Mouse (Mus musculus): ENCODE measurements around the gene Entpd1.

The Entpd1 gene

DNA sequence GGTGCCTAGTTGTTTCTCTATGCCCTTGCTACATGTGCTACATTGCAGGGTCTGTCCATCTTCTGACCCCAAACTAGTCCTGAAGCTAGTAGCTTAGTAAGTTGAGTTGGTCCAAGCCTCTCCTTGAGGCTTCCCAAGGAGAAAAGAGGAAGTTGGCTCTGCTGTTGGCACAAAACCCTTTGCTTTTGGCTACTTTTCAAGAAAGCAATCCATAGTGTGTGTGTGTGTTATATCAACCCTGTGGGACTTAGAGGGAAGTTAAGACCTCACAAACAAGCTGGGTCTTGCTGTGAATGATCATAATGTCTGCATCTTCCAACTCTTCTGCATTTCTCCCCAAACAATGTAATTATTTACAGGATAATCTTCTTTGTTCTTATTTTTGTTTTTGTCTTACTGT lies 16.8 kb downstream of the Entpd1 start:
- no peak for DNase-seq (ENCODE audit: low read depth, low spot score)

DNA sequence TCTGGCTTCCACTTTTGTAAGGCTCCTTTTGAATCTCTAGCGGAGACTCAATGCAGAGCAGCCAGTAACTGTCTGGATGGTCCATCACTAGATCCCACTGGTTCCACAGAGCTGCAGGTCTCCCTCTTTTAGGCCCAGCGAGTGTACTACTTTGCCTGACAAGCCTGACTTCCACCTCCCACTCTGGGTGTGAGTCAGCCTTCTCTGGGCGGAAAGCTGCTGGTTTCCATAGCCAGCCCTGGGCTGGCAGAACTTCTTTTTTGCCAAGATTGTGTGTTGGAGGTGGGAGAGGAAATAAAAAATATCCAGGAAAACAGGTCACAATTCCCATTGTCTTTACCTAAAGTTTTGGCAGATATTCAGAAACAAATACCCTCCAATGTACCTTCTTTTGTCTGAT lies 17.9 kb downstream of the Entpd1 start:
- no peak for DNase-seq (ENCODE audit: low read depth, low spot score)

DNA sequence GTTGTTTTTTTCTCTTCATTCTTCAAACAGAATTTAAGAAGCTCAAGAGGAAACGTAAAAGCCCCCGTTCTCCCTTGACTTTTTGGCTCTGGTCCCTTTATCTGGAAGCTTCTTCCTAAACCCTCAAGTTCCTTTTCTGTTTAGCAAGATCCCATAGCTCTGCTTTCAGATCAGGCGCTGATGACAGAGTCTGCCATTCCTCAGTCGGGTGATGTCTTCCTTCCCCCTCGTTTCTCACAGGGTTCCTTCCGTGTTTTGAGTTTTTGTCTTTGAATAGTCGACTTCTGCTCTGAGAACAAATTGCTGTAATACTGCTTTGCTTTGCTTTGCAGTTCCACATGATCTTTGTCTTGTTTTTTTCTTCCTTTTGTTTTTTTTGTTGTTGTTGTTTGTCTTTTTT lies 18.4 kb downstream of the Entpd1 start:
- DNase-seq (ENCODE audit: low read depth, low spot score), result no peak

DNA sequence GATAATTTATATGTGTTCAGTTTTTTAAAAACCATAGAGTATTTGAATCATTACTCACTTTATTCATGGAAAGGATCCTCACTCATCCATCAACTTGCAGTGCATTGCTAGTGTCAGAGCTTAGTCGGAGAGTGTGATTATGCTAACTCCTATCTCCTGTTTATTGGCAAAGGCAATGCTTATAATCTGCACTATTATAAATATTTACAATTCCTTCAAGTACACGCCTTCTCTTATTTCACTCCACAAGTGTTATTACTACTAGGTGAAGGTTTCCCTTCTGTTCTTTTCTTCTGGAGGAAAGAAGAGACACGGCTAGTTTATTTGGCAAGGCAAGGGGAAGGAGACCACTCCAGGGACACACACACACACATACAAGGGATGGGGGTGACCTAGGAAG lies 20.0 kb downstream of the Entpd1 start:
- DNase-seq (ENCODE audit: low read depth, low spot score), result no peak

DNA sequence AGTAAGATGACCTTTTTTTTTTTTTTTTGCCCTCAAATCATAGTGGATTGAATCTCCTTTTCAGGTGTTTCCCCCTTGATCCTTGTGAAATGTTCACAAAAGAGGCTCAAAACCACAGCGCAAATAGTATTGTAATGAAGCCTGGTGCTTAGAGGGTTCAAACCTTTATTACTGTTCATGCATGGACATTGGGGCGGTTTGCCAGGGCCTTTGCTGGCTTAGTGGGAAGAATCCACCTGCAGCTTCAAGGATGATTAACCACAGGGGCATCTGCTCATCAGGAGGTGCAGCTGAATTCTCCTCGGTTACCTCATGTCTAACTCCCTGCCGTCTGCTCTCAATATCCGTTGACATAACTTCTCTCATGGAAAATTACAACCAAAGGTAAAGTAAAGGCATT lies 20.5 kb downstream of the Entpd1 start:
- DNase-seq (ENCODE audit: low read depth, low spot score), result no peak

DNA sequence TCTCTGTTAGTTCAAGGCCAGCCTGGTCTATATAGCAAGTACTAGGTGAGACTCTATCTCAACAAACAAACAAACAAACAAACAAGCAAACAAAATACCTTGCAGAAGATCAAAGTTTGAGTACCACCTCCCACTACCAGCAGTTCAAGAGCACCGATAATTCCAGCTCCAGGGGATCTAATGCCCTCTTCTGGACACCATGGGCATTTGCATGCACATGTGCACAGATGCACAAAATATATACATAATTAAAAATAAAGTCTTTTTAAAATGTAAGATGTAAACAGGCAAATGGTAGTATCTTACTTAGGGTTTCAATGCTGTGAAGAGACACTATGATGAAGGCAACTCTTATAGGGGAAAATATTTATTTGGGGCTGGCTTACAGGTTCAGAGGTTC lies 21.0 kb downstream of the Entpd1 start:
- no peak for DNase-seq (ENCODE audit: low read depth, low spot score)

DNA sequence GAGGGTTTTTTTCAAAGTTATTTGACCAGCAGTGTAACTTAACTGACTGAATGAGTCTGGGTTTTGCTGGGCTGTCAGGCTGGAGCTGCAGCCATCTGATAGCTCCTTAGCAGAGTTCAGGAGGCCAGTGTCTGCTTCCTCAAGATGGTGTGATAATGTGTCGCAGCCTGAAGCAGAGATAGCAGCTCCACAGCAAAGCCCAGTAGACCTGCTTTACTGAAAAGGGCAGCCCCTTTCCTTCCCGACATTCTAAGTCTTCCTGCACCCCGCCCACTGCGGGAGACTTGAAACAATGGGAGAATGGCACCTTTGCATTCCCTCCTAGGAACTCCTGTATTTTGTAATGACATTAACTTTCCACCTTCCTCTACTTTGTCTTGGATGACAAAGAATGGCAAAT lies 24.9 kb downstream of the Entpd1 start:
- no peak for DNase-seq (ENCODE audit: low read depth, low spot score)

DNA sequence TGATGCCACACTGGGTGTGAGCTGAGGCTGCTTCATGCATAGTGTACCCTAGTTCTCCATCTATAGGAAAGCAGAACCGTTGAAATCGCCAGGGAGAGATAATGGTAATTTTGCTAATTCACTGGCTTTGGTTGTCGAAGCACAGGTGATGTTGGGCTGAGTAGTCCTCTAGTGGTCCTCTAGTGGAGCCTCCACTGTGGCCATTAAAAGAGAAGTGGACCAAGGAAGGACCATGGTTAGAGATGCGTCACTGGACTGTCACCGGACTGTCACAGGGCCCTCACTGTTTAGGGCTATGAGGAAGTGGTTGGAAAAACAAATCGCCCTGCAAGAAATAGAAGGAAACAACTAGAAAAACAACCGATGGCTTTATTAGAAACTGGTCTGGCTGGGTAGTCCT lies 25.4 kb downstream of the Entpd1 start:
- DNase-seq (ENCODE audit: low read depth, low spot score), result no peak

DNA sequence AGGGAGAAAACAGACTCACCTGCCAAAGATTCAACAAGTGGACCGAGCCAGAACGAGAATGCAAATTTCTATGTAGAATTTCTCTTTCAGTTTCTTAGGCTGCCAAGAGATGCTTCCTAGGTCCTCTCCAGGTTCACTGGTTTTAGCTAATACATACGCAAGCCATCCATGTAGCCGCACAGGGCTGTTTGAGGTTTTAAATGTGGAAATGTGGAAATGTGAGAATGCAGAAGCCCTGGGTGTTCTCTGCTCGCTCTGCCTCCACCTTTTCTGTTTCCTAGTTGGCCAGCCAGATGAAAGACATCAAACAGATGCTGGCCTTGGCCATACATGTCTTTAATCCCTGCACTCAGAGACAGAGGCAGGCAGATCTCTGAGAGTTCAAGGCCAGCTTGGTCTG lies 26.4 kb downstream of the Entpd1 start:
- no peak for DNase-seq (ENCODE audit: low read depth, low spot score)

DNA sequence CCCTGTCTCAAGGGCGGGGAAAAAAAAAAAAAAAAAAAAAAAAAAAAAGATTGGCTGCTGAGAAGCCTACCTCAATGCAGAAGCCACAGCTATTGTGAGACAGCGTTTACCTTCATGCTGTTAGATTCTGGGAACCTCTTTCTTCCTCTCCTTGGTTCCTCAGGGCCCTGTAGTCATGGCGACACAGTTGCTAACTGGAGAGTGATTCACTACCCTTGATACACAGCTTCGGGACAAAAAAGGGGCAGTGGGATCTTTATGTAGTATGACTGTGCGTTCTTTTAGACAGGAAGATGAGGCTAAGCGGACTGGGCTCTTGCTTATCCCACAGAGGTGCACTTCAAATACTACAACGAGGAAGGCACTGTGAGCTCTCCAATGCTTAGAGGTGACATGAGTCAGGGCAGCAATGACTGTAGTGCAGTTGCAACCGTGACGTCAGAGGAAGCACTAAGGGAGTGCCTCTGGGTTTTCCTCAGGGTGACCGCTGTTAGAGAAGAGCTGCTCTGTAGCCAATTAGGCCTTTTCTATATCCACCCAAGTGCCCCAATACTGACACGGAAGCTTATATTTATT lies 27.7 kb downstream of the Entpd1 start:
- DNase-seq (ENCODE audit: low read depth, low spot score), result no peak

DNA sequence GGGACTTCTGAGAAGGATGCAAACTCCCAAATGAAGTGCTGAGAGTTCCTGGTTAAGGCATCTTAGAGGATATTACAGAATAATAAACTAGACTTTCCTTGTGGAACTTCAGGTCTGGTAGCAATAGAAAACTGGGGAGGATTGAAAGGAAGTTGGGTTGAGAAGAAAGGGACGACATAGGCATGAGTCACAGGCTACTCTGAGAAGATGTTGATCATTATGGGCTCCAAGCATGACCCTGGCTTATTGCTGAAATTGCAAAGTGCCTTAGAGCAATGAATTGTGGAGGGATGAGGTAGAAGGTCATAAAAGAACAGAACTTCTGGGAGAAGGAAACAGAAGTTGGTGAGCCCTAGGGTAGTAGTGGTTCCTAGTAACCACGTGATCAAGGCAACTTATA lies 28.6 kb downstream of the Entpd1 start:
- DNase-seq (ENCODE audit: low read depth, low spot score), result no peak

DNA sequence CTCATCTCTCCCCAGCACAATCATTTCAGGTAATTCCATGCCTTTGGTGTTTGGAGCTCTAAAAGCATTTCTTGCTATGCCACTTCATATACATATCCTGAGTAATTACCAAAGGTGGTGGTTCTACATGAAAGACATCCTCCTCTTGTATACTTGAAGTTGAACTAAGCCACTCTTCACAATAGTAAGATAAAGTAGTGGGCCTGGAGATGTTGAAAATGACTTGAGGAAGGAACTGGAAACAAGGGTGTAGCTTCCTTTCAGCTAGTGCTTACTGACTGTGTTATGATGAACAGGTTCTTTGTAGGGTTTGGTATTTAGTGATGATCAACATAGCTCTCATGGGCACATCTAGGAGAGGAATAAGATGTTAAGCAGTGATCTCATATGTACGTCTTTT lies 31.7 kb downstream of the Entpd1 start:
- no peak for DNase-seq (ENCODE audit: low read depth, low spot score)

DNA sequence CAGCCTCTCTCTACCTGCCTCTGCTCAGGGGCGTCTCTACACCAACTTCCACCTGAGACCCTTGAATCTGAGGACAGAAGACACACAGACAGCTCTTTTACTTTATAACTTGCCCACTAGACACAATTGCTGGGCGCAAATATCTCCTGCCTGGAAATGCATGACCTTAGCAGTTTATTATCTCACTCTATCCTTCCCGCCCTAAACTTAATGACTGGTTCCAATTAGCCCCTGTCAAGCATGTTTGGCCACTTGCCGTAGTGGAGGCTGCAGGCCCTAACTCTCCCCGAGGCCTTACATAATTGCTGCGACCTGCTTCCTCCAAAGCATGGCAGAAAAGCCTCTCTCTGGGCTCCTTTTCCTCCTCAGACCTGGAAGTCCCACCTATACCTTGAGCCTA lies 34.2 kb downstream of the Entpd1 start:
- DNase-seq (ENCODE audit: low read depth, low spot score), result no peak

DNA sequence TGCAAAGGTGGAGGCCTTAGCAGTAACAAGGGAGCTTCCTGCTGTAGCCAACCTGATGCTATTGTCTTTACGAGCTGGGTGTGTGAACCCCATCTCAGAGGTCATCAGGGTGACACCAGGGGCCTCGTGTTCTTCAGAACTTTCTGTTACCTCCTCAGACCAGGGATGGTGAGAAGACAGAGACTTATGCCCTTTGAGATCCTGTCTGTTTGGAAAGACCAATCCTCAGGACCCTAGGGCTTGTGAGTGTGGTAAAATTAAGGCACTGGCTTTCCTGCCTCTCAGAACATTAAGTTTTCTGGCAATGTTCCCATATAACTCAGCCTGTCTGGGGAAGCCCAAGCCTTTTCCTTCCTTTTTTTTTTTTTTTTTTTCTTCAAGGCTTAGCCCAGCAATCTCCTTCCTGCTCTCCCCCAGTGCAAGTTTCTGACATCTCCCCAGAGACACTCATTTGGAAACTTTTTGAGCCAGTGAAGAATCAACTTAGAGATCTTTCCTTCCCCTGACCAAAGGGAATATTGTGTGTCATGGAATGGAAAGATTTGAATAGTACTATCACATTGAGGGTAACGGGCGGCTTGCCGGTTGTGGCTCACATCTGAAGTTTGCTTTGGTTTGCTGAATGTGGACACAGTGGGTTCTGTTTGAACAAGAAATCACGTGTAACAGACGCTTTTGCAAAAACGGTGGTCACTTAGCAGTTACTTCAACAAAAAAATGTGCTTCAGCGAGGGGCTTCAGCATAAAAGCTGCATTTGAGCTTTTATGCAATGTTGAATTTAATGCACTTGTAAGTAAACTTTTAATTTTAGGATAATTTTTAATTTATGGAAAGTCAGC lies 35.4 kb downstream of the Entpd1 start:
- DNase-seq (ENCODE audit: low read depth, low spot score), result no peak

DNA sequence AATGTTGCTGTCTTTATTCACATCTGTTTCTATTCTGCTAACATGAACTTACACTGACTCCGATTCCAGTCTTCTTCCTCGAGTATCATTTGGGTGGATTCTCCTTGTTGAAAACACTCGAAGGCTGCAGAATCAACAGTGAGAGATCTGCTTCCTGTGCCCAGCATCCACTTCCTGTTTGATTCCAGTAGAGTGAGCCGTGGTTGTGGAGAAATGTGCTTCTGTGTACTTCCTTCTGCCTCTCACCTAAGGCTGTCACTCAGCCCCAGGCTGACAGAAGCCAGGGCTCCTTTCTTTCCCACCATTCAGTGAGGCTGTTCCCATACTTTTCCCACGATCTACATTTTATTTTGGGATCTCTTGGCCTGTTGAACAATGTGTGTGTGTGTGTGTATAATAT lies 37.9 kb downstream of the Entpd1 start:
- DNase-seq (ENCODE audit: low read depth, low spot score), result no peak

DNA sequence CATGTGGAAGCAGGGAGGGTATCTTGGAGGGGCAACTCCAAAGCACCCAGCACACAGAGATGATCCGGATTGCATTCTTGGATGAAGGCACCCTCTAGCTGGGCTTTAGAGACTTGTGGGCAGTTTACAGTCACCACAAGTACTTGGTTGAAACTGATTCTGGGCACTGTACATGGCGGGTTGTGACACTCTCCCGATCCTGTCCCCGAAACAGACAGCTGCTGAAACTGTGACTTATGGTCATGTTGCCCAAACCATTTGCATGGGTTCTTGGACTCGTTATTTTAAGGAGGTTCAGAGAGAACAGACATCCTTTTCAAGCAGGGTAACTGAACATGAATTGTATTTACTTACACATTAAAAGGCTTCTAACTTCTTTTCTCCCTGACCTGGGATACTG lies 44.0 kb downstream of the Entpd1 start:
- DNase-seq (ENCODE audit: low read depth, low spot score), result no peak

DNA sequence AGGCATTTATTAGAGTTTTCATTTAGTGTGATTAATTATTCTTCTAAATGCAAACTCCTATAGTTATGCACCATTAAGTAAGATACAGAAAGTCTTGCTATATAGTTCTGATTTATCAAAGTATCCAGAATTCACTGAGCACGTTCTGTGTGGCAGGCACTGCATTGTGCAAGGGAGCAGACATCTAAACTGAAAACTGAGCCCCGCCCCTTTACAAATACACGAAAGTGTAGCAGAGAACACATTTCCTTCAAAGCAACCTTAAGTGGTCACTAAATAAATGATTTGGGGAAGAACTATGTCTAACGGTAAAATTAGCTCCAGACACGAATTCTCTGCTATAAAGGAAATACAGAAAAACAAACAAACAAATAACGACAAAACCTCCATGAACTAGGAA lies 46.1 kb downstream of the Entpd1 start:
- DNase-seq (ENCODE audit: low read depth, low spot score), result no peak

DNA sequence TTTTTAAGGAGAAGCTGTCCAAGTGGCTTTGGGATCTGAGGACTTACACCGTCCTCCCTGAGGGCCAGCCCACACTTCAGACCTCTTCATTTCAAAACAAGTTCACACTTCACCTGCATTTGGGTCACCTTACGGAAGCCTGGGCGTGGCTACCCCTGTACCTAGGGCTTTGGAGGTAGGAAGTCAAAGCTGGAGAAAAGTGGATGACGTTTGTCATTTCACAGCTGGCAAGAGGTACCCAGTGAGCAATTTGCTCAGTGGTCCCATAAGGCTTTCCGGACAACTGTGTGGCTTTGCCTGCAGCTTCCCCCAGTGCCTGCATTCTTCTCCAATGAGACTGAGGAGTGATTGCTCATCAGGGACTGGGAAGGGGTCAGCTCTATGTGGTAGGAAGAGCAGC lies 46.8 kb downstream of the Entpd1 start:
- no peak for DNase-seq (ENCODE audit: low read depth, low spot score)

DNA sequence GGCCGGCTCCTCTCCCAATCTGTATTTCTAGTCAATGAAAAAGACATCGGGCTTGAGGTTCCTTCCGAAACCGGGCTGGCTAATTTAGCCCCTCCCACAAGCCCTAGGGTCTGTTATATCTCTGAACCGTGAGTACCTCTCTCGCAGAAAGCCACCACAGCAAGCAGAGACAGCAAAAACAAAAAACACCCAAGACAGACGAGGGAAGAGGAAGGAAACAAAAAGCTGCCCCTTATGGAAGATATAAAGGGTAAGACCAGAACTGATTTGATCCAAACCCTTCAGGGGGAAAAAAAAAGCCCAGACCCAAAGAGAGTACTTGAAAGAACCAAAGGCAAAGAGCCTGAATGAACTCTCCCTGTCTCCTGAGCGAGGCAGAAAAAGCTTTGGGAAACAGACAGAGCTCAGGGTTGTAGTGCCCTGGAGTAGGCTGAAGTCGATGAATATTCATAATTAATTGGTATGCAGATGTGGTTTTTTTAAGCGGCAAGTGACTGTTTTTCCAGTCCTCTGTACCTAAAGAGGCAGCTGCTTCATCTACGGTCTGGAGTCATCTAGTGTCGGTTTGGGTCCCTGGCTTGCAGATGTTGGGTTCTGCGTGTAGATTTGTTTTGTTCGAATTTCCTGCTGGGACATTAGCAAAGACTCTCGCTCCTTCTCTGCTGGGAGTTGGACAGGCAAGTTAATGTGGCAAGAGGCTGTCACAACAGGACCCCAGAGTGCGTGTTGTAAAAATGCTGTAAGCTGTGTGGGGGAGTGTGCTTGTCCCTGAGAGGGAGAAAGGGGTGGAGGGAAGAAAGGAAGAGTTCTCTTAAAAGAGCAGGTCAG lies 47.7 kb downstream of the Entpd1 start:
- DNase-seq (ENCODE audit: low read depth, low spot score), result no peak

DNA sequence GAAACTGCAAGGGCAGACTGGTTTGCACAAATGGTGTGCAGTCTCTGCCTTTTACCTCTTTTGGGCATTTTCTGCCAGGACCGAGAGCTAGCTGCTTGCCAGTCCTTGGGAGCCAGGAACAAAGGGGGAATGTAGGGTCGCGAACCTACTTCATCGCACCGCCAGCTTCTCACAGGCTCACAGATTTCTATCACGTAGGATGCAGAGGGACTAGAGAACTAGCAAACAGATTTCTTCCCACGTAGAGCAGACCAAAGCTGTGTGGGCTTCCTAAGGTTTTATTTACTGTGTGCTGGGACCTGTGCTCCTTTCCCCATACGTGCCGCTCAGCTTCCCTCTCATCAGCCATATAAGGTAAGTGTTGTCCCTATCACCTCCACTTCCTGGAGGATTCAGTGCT lies 48.3 kb downstream of the Entpd1 start:
- no peak for DNase-seq (ENCODE audit: low read depth, low spot score)

DNA sequence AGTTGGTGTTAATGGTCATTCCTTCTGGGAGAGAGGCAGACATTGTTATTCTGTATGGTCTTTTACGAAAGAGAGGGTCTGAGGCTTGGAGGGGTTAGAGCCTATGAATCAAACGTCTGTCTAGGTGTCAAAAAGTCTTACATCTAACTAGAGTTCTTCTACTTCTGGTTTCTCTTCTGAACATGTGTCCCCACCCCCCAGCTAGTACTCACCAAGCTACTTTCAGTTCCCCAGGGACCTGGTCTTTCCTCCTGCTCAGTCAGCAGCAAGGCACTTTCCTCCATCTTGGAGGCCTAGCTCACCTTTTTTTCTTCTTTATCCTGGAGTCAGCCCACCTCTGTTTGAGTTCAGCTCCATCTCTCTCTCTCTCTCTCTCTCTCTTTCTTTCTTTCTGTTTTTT lies 48.9 kb downstream of the Entpd1 start:
- no peak for DNase-seq (ENCODE audit: low read depth, low spot score)

DNA sequence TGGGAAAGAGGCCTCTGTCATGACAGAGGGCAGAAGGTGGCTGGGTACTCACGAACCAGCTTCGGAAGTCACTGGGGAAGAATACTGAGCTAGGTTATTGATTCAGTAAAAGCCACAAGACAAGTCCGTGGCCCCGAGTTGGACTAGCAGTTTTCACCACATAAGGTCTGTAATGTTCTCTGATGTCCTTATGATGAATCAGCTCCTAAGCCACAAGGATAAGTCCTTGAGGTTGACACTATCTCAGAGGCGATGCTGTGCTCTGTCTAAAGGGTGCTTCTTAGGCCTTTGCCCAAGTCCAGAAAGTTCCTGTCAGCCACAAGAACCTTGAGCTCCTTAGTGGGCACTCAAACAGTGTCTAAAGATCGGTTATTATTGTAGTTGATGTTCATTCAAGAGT lies 49.7 kb downstream of the Entpd1 start:
- no peak for DNase-seq (ENCODE audit: low read depth, low spot score)

DNA sequence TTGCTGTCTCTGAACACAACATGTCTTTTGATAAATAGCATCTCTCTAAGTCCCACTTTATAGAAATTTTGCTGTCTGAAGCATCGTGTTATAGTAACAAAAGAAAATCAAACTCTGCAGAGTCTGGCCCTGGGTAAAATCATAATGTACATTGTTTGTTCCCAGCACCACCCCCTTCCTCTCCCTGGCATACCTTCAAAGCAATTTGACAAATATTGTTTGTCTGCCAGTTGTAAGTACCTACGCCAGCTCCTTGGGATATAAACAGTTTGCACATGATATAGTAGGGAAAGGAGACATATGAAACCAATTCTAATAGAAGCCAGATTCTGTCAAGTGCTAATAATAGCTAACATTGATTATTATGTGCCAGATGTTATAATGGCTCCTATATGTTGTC lies 50.6 kb downstream of the Entpd1 start:
- DNase-seq (ENCODE audit: low read depth, low spot score), result no peak

Data from c-Kit-negative CD71-positive TER-119-positive erythroid progenitor cells, embryonic 14.5 days (primary cell).